Mouse (Mus musculus) erythroblast, embryonic 14.5 days (primary cell): ENCODE data around the gene Cacna1s.

Source experiments
- GATA1 ChIP-seq: IDR thresholded peaks from 2 replicates; pipeline ENCODE4 v1.6.1; 2012; ENCODE audit warnings: low read length, inconsistent platforms, mixed read lengths
- TAL1 ChIP-seq: IDR thresholded peaks from 3 replicates; pipeline ENCODE4 v1.6.1; 2012; ENCODE audit warnings: low read length, inconsistent platforms, mixed read lengths

- TF ChIP-seq GATA1, result no peak
- no peak for TF ChIP-seq TAL1
These were observed 103.8 kb downstream of the Cacna1s start for GRCm38 (mm10) chr1:136156304-136156703.
